Mouse (Mus musculus) kidney, postnatal 36 days (tissue): Measurements from ENCODE around the gene Nr4a1.

Experiments used
- DNase-seq, 2 experiments: peaks; one replicate each; pipeline ENCODE4 v3.0.0; 2021 to 2022; ENCODE audit warnings: mixed read lengths in 2 of 2

Nr4a1 gene

GRCm38 (mm10) chr15:101256463-101257206, 2.6 kb downstream of the Nr4a1 start:
- no peak for DNase-seq

GRCm38 (mm10) chr15:101258420-101258819, 4.4 kb downstream of the Nr4a1 start:
- DNase-seq: no peak

GRCm38 (mm10) chr15:101259922-101260321, 5.9 kb downstream of the Nr4a1 start:
- DNase-seq: no peak

- DNase-seq: peak; percentile 64 to 69
Observed at GRCm38 (mm10) chr15:101260387-101260786, 6.3 kb downstream of the Nr4a1 start.

GRCm38 (mm10) chr15:101260874-101261622, 7.0 kb downstream of the Nr4a1 start:
- DNase-seq: peak in 1 of 2 experiments; percentile 35

GRCm38 (mm10) chr15:101262502-101262901, 8.4 kb downstream of the Nr4a1 start:
- DNase-seq: peak in 1 of 2 experiments; percentile 26

- peak; percentile 96 for DNase-seq
Observed at GRCm38 (mm10) chr15:101266132-101266963, 12.3 kb downstream of the Nr4a1 start.

GRCm38 (mm10) chr15:101267053-101268032, 13.3 kb downstream of the Nr4a1 start:
- DNase-seq: peak; percentile 42 to 73

GRCm38 (mm10) chr15:101270101-101270820, 16.2 kb downstream of the Nr4a1 start:
- no peak for DNase-seq

- no peak for DNase-seq
Observed at GRCm38 (mm10) chr15:101271107-101271506, 17.0 kb downstream of the Nr4a1 start.

- no peak for DNase-seq
Observed at GRCm38 (mm10) chr15:101271513-101271912, 17.4 kb downstream of the Nr4a1 start.

- DNase-seq: no peak
Observed at GRCm38 (mm10) chr15:101274380-101274779, 20.3 kb downstream of the Nr4a1 start.

GRCm38 (mm10) chr15:101277351-101277899, 23.4 kb downstream of the Nr4a1 start:
- DNase-seq: no peak

GRCm38 (mm10) chr15:101278589-101278988, 24.5 kb downstream of the Nr4a1 start:
- DNase-seq: no peak

- DNase-seq: no peak
Observed at GRCm38 (mm10) chr15:101279430-101279999, 25.4 kb downstream of the Nr4a1 start.

GRCm38 (mm10) chr15:101282471-101282870, 28.4 kb downstream of the Nr4a1 start:
- DNase-seq: no peak

GRCm38 (mm10) chr15:101283183-101283910, 29.3 kb downstream of the Nr4a1 start:
- peak; percentile 72 to 73 for DNase-seq

- peak; percentile 89 to 94 for DNase-seq
Observed at GRCm38 (mm10) chr15:101283911-101284750, 30.1 kb downstream of the Nr4a1 start, which contains the start of gene Atg101. Gene Atg101, plus strand, starts transcription at chr15:101284272.
